Mouse (Mus musculus): ENCODE results near the gene Nolc1. TPM values are rescaled to one million over a fixed set of nuclear protein-coding genes. Genes with fewer than 3 reads are reported as not detected.
A peak's percentile ranks its signal among the peaks of the same experiment; 100 is the strongest.

Gene Nolc1
- total and polyA plus RNA-seq, 3 experiments: 116 to 153 (median 147) TPM

- H3K9me3 ChIP-seq (replicated peaks): no peaks in the 10 kb centered on the region
- DNase-seq (ENCODE audit: low spot score): no peak
- no peak for TF ChIP-seq POLR2AphosphoS5 (IDR thresholded peaks at IDR 0.05; ENCODE audit: insufficient replicate concordance, low read depth, low read length)
- no peak for TF ChIP-seq GATA2 (IDR thresholded peaks at IDR 0.05; ENCODE audit: borderline replicate concordance, low read depth, low read length)
- TF ChIP-seq CTCF (IDR thresholded peaks at IDR 0.05; ENCODE audit: low read depth, low read length): no peak
- TF ChIP-seq GATA1 (IDR thresholded peaks at IDR 0.05; ENCODE audit: borderline replicate concordance, low read length): no peak
- no peak for TF ChIP-seq TAL1 (conservative IDR thresholded peaks at IDR 0.05; ENCODE audit: low read depth, low read length)
- ATAC-seq (ENCODE audit: extremely low read depth, insufficient number of reproducible peaks, low FRiP score, poor library complexity, severe bottlenecking): no peak
- H3K4me3 ChIP-seq (ENCODE audit: low read depth, low read length): peak overlapping the region; percentile 71; the same call in 1 of the 2 replicates
- no peaks in the 10 kb centered on the region for H3K27me3 ChIP-seq (ENCODE audit: insufficient read depth, low read length)
- peaks cover 46% of the 10 kb centered on the region for H3K36me3 ChIP-seq (replicated peaks)
- peaks cover 77% of the 10 kb centered on the region for H3K4me1 ChIP-seq (ENCODE audit: insufficient read depth, low read depth, low read length)
Observed at GRCm38 (mm10) chr19:46041299-46041932, 34.2 kb upstream of the Nolc1 start.

GRCm38 (mm10) chr19:46041933-46042475 is 33.7 kb upstream of the Nolc1 start:
- H3K4me3 ChIP-seq (ENCODE audit: low read depth, low read length): peak overlapping the region; percentile 71
- no peaks in the 10 kb centered on the region for H3K9me3 ChIP-seq (replicated peaks)
- peaks cover 77% of the 10 kb centered on the region for H3K4me1 ChIP-seq (ENCODE audit: insufficient read depth, low read depth, low read length)
- ATAC-seq (ENCODE audit: extremely low read depth, insufficient number of reproducible peaks, low FRiP score, poor library complexity, severe bottlenecking): no peak
- H3K27me3 ChIP-seq (ENCODE audit: insufficient read depth, low read length): no peaks in the 10 kb centered on the region
- DNase-seq (ENCODE audit: low spot score): peak; percentile 62
- no peak for TF ChIP-seq GATA2 (IDR thresholded peaks at IDR 0.05; ENCODE audit: borderline replicate concordance, low read depth, low read length)
- TF ChIP-seq GATA1 (IDR thresholded peaks at IDR 0.05; ENCODE audit: borderline replicate concordance, low read length): no peak
- TF ChIP-seq CTCF (IDR thresholded peaks at IDR 0.05; ENCODE audit: low read depth, low read length): no peak
- TF ChIP-seq POLR2AphosphoS5 (IDR thresholded peaks at IDR 0.05; ENCODE audit: insufficient replicate concordance, low read depth, low read length): no peak
- TF ChIP-seq TAL1 (conservative IDR thresholded peaks at IDR 0.05; ENCODE audit: low read depth, low read length): no peak
- peaks cover 40% of the 10 kb centered on the region for H3K36me3 ChIP-seq (replicated peaks)

GRCm38 (mm10) chr19:46042476-46043011 is 33.1 kb upstream of the Nolc1 start:
- H3K4me1 ChIP-seq (ENCODE audit: insufficient read depth, low read depth, low read length): peaks cover 76% of the 10 kb centered on the region
- DNase-seq (ENCODE audit: low spot score) (peak; percentile 53), ATAC-seq (ENCODE audit: extremely low read depth, insufficient number of reproducible peaks, low FRiP score, poor library complexity, severe bottlenecking) (peak; percentile 35)
- no peaks in the 10 kb centered on the region for H3K9me3 ChIP-seq (replicated peaks)
- H3K4me3 ChIP-seq (ENCODE audit: low read depth, low read length): peak overlapping the region; percentile 71
- H3K27me3 ChIP-seq (ENCODE audit: insufficient read depth, low read length): no peaks in the 10 kb centered on the region; the same call in 1 of the 2 replicates
- H3K36me3 ChIP-seq (replicated peaks): peaks cover 38% of the 10 kb centered on the region
- TF ChIP-seq GATA2 (IDR thresholded peaks at IDR 0.05; ENCODE audit: borderline replicate concordance, low read depth, low read length) (no peak), POLR2AphosphoS5 (IDR thresholded peaks at IDR 0.05; ENCODE audit: insufficient replicate concordance, low read depth, low read length) (no peak), TAL1 (conservative IDR thresholded peaks at IDR 0.05; ENCODE audit: low read depth, low read length) (no peak), GATA1 (IDR thresholded peaks at IDR 0.05; ENCODE audit: borderline replicate concordance, low read length) (no peak), CTCF (IDR thresholded peaks at IDR 0.05; ENCODE audit: low read depth, low read length) (no peak)

GRCm38 (mm10) chr19:46043380-46043779 is 32.3 kb upstream of the Nolc1 start:
- Histone ChIP-seq H3K9me3 (replicated peaks) (no peaks in the 10 kb centered on the region), H3K4me3 (ENCODE audit: low read depth, low read length) (peak overlapping the region; percentile 71; the same call in 1 of the 2 replicates), H3K4me1 (ENCODE audit: insufficient read depth, low read depth, low read length) (peaks cover 77% of the 10 kb centered on the region), H3K27me3 (ENCODE audit: insufficient read depth, low read length) (no peaks in the 10 kb centered on the region; the same call in 1 of the 2 replicates), H3K36me3 (replicated peaks) (peaks cover 35% of the 10 kb centered on the region)
- TF ChIP-seq GATA1 (IDR thresholded peaks at IDR 0.05; ENCODE audit: borderline replicate concordance, low read length) (no peak), TAL1 (conservative IDR thresholded peaks at IDR 0.05; ENCODE audit: low read depth, low read length) (no peak), CTCF (IDR thresholded peaks at IDR 0.05; ENCODE audit: low read depth, low read length) (no peak), POLR2AphosphoS5 (IDR thresholded peaks at IDR 0.05; ENCODE audit: insufficient replicate concordance, low read depth, low read length) (no peak), GATA2 (IDR thresholded peaks at IDR 0.05; ENCODE audit: borderline replicate concordance, low read depth, low read length) (no peak)
- ATAC-seq (ENCODE audit: extremely low read depth, insufficient number of reproducible peaks, low FRiP score, poor library complexity, severe bottlenecking) (no peak), DNase-seq (ENCODE audit: low spot score) (no peak)

GRCm38 (mm10) chr19:46044271-46044992 is 31.2 kb upstream of the Nolc1 start, which contains the start of gene Pprc1:
TSS of gene Pprc1 (plus strand) at chr19:46044886.
- H3K36me3 ChIP-seq (replicated peaks): peaks cover 29% of the 10 kb centered on the region
- no peaks in the 10 kb centered on the region; the same call in 1 of the 2 replicates for H3K27me3 ChIP-seq (ENCODE audit: insufficient read depth, low read length)
- no peak for TF ChIP-seq CTCF (IDR thresholded peaks at IDR 0.05; ENCODE audit: low read depth, low read length)
- no peak for TF ChIP-seq GATA1 (IDR thresholded peaks at IDR 0.05; ENCODE audit: borderline replicate concordance, low read length)
- no peak for TF ChIP-seq GATA2 (IDR thresholded peaks at IDR 0.05; ENCODE audit: borderline replicate concordance, low read depth, low read length)
- no peak for TF ChIP-seq POLR2AphosphoS5 (IDR thresholded peaks at IDR 0.05; ENCODE audit: insufficient replicate concordance, low read depth, low read length)
- TF ChIP-seq TAL1 (conservative IDR thresholded peaks at IDR 0.05; ENCODE audit: low read depth, low read length): no peak
- DNase-seq (ENCODE audit: low spot score) (peak; percentile 69), ATAC-seq (ENCODE audit: extremely low read depth, insufficient number of reproducible peaks, low FRiP score, poor library complexity, severe bottlenecking) (no peak)
- no peaks in the 10 kb centered on the region for H3K9me3 ChIP-seq (replicated peaks)
- H3K4me1 ChIP-seq (ENCODE audit: insufficient read depth, low read depth, low read length): peaks cover 71% of the 10 kb centered on the region
- H3K4me3 ChIP-seq (ENCODE audit: low read depth, low read length): peak within 1 kb of the TSS; percentile 96
